Mouse (Mus musculus): Measurements from ENCODE around the gene Itih5.

Gene Itih5

DNA sequence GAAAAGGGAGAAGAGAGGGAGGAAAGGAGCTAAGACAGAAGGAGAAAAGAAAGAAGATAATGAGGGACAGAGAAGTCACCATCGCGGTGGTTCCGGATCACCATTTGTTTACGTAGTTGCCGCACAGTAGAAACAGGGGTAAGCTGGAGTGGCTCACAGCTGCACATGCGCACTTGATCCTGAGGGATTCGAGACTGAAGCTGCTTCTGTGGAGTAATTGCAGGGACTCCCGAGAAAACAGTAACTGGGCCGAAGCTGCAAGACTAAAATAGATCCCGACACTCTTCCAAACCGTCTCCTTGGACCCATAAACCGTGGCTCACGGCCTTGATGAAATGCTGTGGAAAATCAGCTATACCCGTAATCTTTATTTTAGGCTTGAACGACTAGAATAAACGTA lies 16.6 kb downstream of the Itih5 start:
- no peak for DNase-seq

DNA sequence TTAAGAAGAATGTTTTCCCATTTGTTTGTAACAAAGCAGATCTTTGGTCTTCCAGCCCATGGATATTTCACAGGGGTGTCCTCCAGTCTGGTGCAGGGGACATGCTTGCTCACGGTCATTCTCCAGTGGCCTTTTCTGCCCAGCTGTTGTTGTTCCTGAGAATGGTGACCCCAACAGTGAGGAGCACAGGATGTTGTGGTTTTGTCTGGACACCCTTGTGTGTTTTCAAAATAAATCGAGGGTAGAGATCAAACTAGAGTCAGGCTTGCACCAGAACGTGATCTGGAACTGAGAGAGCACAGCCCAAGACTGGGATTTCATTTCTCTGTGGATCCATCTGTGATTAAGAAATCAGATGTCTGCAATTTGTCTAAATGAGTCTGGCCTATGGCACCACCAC lies 40.2 kb downstream of the Itih5 start:
- DNase-seq, result no peak

GRCm38 (mm10) chr2:10195162-10195561 lies 41.8 kb downstream of the Itih5 start:
- DNase-seq, result no peak

DNA sequence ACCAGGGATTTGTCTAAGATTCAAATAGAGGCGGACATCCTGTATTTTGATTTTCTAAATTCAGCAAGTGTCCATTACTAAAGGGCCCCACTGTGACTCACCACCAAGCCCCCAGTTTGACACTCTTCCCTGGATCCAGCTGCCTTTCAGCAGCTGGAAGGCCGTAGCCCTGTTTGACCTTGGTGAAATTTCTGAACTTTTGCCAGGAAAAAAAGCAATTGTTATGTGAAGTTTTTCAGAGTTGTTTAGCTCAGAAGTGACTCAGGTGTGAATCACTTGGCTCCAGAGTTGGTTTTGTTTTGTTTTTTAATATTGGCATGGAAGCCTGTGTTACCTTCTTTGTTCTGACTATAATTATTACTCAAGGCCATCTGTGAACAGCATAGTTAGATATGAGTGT lies 46.0 kb downstream of the Itih5 start:
- DNase-seq, result no peak

- no peak for DNase-seq
Observed at GRCm38 (mm10) chr2:10200736-10201285, 47.4 kb downstream of the Itih5 start.

- DNase-seq, result no peak
Observed at GRCm38 (mm10) chr2:10204301-10204700, 50.9 kb downstream of the Itih5 start.

- no peak for DNase-seq
Observed at GRCm38 (mm10) chr2:10213468-10213867, 60.1 kb downstream of the Itih5 start.

- no peak for DNase-seq
Observed at GRCm38 (mm10) chr2:10215876-10216565, 62.6 kb downstream of the Itih5 start.

DNA sequence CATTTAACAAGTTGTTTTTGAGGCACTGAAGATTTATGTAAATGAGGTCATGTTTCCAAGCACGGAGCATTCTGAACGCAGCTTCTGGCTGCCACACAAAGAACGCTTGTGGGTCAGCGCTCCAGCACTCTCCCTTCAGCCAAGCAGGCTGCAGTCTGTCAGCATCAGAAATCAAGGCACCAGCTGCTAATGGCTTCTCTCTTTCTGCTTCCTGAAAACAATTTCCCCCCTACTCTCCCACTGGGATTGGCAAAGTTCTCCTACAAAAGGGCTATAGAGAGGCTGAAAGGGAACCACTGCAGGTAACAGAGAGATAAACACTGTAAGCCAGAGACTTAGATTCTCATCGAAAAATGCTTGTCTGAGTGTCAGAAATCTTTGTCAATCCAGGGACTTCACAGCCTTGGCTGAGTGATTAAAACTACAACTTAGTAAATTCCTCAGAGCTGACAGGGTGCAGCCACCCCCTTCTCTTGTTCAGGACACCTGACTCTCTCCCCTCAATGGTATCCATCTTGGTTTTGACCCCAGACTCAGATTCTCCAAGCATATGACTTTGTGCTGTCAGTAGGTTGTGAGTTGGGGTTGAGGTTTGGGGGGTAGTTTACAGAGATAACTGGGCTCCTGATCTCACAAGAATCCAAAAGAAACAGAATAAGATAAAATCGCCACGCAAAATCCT lies 63.3 kb downstream of the Itih5 start:
- DNase-seq, result peak; percentile 21 to 29

GRCm38 (mm10) chr2:10221862-10222261 lies 68.5 kb downstream of the Itih5 start:
- DNase-seq, result no peak

GRCm38 (mm10) chr2:10226907-10227306 lies 73.5 kb downstream of the Itih5 start:
- DNase-seq, result no peak

- DNase-seq, result no peak
Observed at GRCm38 (mm10) chr2:10231971-10232370, 78.6 kb downstream of the Itih5 start.

GRCm38 (mm10) chr2:10236554-10236953 lies 83.2 kb downstream of the Itih5 start:
- DNase-seq, result no peak

- peak in 1 of 2 experiments; percentile 15 for DNase-seq
Observed at GRCm38 (mm10) chr2:10242970-10243369, 89.6 kb downstream of the Itih5 start.

DNA sequence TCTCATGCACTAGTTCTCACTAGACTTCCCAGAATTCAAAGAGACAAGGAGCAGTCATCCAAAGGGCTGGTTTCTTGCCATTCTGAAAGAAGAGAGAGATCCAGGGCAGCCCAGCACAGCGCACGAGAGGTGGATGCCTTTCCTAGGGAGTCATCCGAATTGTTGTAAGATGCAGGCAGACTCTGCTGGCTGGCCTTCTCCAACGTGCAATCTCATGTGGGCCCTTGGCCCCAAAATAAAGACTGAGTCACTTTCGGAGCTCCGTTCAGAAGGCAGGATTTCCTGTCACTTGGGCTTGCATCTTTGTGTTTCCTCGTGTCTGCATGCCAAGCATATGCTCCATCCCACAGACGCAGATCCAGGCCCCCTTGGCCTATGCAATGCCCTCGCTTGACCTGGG lies 97.1 kb downstream of the Itih5 start:
- DNase-seq, result peak; percentile 7 to 14

DNA sequence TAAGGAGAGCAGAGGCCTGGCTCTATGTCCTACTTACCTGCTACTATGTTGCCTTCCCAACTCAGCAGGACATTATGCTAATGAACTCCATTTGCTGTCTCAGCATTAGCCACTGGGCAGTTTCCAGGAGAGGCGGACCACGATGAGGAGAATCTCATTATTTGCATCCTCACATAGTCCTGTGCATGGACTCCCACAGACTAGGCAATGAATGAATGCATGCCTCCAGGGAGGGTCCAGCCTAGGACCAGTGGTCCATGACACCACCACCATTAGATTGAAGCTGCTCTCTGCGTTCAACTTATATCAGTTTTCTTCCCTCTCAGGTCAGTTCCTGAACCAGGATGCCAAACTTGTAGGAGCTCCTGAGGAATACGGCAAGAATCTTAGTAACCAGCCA lies 97.6 kb downstream of the Itih5 start:
- no peak for DNase-seq

DNA sequence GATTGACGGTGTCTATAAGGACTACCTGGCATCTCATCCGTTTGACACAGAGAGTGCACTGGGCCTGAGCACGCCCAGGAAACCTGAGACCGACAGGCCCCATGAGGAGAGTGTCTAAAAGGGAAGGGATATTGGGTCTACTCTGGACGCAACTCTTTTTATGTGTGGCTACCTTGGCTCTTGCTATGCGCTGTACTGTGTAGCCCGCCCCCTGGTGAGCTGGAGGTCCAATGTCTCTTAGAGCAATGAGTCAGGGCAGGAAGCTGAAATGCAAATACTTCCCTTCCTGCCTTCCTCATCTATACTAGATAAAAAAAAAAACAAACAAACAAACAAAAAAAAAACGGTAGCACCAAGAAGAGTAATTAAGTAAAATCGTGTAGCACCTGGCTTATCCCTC lies 98.1 kb downstream of the Itih5 start:
- DNase-seq, result no peak

DNA sequence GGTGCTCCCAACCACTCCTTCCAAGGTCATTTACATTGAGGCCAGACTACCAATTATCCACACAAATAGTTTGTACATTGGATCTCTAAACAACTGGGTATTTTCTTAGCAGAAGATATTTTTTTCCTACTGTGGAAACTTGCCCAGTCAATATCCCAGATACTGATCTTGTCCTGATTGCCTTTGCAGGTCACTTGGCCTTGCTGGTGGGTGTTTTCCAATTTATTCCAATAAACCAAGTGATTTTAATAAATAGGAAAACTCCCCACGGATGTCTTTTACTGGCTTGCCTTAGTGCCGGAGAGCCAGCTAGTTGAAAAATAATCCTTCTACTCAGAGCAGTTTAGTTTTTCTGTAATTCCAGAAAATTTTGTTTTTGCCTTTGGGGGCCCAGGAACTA lies 98.6 kb downstream of the Itih5 start:
- DNase-seq, result no peak

GRCm38 (mm10) chr2:10253351-10253750 lies 100.0 kb downstream of the Itih5 start:
- no peak for DNase-seq

DNA sequence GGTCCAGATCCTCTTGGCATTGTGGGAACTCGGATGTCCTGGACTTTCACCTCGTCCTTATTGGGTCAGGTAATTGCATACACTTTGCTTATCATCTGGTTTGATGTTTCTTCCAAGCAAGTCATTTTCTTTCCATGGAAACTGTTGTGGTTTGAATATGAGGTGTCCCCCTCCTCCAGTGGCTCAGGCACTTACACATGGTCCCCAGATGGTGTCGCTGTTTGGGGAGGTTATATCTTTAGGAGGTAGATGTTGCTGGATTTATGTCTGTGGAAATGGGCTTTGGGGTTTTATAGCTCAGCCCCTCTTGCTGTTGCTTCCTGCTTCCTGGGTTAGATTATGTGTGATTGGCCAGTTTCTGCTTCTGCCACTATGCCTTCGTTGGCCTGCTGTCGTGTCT lies 103.6 kb downstream of the Itih5 start:
- no peak for DNase-seq

DNA sequence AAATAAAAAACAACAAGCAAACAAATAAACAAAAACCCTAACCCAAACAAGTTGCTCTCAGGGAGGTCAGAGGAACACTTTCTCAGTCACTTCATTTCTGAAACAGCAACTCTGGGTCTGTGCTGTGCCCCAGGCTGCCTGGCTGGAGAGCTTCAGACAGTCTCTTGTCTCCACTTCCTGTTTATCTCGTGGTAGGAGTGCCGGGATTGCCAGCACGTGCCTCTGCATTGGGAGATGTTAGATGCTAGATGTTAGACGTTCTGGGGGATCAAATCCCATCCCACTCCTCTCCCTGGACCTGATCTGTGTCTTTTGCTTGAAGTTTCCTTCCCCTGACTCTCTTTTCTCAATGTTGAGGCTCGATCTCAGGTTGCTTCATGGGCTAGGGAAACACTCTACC lies 104.9 kb downstream of the Itih5 start:
- DNase-seq, result no peak

DNA sequence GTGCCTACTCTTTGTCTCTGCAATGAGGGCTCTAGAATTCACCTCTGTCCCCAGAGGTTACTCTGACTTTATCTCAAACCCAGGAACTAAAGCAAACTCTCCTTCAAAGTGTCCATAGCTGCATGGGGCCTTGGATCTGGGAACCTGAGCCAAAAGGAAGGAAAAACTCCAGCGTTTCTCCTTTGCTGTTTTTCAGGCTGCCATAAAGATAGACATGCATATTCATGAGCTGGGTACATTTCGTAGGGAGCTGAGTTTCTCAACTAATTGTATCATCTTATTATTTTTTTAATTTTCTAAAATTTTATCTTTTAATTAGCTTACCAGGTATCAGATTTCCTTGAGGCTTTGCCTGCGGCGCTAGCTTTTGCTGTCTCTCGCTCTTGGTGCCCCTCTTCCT lies 106.7 kb downstream of the Itih5 start:
- DNase-seq, result no peak

DNA sequence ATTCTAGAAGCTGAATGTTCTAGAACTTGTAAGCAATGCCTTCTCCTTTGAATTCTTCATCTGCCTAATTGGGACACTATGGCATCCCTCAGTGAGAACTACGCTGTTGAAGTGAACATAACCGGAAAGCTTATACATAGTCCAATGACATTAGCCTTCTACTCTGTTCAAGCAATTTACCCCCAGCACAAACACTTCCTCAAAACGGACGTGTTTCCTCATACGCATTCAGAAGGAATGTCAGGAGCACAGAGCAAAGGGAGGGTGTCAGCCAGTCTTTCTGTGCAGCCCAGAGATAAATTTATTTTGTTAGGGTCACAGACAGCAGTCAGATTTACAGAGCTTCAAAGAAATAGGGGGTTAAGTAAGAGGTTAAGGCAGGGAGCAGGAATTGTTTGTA lies 108.0 kb downstream of the Itih5 start:
- no peak for DNase-seq

- DNase-seq, result no peak
Observed at GRCm38 (mm10) chr2:10262722-10263121, 109.4 kb downstream of the Itih5 start.

Data from lung, adult 18-20 months (tissue).